Comparison of ENCODE assay signal across 8 mouse cellular contexts in genomic region chr1:162218530-162219180, GRCm38 (mm10).
DNase-seq lines count a peak whose midpoint lies in the region; ATAC-seq and TF ChIP-seq lines count a peak whose summit lies in the region.

No protein-coding gene starts in this region.

- WGBS in liver, adult 2 months: 57% methylated on average over 8 of the region's 8 CpGs
- WGBS in heart, embryonic 14.5 days: 26% methylated on average over 8 of the region's 8 CpGs

- H3K9me3 ChIP-seq in heart, embryonic 14.5 days (ENCODE audit: control insufficient read depth, low read length): no peaks in the 10 kb centered on the region

- no peaks in the 10 kb centered on the region for H3K79me2 ChIP-seq in liver, adult 2 months (ENCODE audit: control insufficient read depth, insufficient read depth, low read length)

- peak overlapping the region; percentile 26; the same call in 1 of the 2 replicates for H3K4me3 ChIP-seq in liver, adult 2 months (ENCODE audit: insufficient read depth, low read depth, low read length)
- H3K4me3 ChIP-seq in heart, embryonic 14.5 days (ENCODE audit: control insufficient read depth in 1 of 2, insufficient read depth in 1 of 2, low read depth in 1 of 2, low read length in 2 of 2): peak overlapping the region; percentile 35; a peak in 3 of 4 replicates

- TF ChIP-seq CTCF in liver, adult 2 months (IDR thresholded peaks at IDR 0.05; ENCODE audit: low read depth, low read length): no peak

- DNase-seq in liver, adult 2 months (ENCODE audit: extremely low read depth, low read depth, low spot score): peak; percentile 17
- DNase-seq in liver: no peak
- DNase-seq in embryo, embryonic 10.5 days (ENCODE audit: low spot score): peak; percentile 38
- DNase-seq in thymus, postnatal 25 days: no peak
- DNase-seq in adrenal gland, postnatal 36 days: no peak
- no peak for DNase-seq in T-cell, adult 2 months (ENCODE audit: low spot score)

- H3K27me3 ChIP-seq in liver, adult 2 months (ENCODE audit: control insufficient read depth, insufficient read depth, low read length): no peaks in the 10 kb centered on the region
- no peaks in the 10 kb centered on the region for H3K27me3 ChIP-seq in heart, embryonic 14.5 days (ENCODE audit: control insufficient read depth, insufficient read depth, low read length)

- H3K27ac ChIP-seq in liver, adult 2 months (replicated peaks; ENCODE audit: insufficient read depth, low read depth, low read length): no peak overlapping the region
- peak overlapping the region; percentile 83 to 92 for H3K27ac ChIP-seq in heart, embryonic 14.5 days (replicated peaks in 1 of 2; ENCODE audit: control insufficient read depth in 1 of 2, insufficient read depth in 1 of 2, low read depth in 2 of 2, low read length in 2 of 2)

- H3K9ac ChIP-seq in liver, adult 2 months (ENCODE audit: low read depth, low read length): no peak overlapping the region
- peak overlapping the region; percentile 66 for H3K9ac ChIP-seq in heart, embryonic 14.5 days (ENCODE audit: low read length)

- TF ChIP-seq POLR2A in liver, adult 2 months (IDR thresholded peaks at IDR 0.05; ENCODE audit: extremely low read depth, insufficient read depth, low read length): no peak

- no peaks in the 10 kb centered on the region; the same call in 1 of the 2 replicates for H3K4me1 ChIP-seq in liver, adult 2 months (ENCODE audit: control insufficient read depth, insufficient read depth, low read length)
- peaks cover 10 to 13% of the 10 kb centered on the region in 2 experiments; a peak in 3 of 4 replicates for H3K4me1 ChIP-seq in heart, embryonic 14.5 days (ENCODE audit: control insufficient read depth in 2 of 2, insufficient read depth in 2 of 2, low read length in 2 of 2)

- H3K4me2 ChIP-seq in heart, embryonic 14.5 days (ENCODE audit: low read length): peak overlapping the region; percentile 51

- ATAC-seq in heart, embryonic 14.5 days (ENCODE audit: insufficient number of reproducible peaks, insufficient read depth, low FRiP score, low read depth): 0 out of 2 replicates have a peak, but pooled peaks have one; percentile 18
- ATAC-seq in megakaryocyte progenitor cell, adult 5-6 weeks (replicated peaks; ENCODE audit: poor library complexity): peak; percentile 86

- H3K36me3 ChIP-seq in liver, adult 2 months (ENCODE audit: control insufficient read depth, insufficient read depth, low read length): no peaks in the 10 kb centered on the region
- H3K36me3 ChIP-seq in heart, embryonic 14.5 days (ENCODE audit: control insufficient read depth, insufficient read depth, low read length): peaks cover 6% of the 10 kb centered on the region; the same call in 1 of the 2 replicates

Comparison
In these comparisons a context has a peak if more than half of its experiments do, and no peak if none do; other contexts are left out.
1. DNase-seq: peak in liver, adult 2 months (single experiment) and embryo, embryonic 10.5 days (single experiment); none in liver (single experiment), thymus, postnatal 25 days (single experiment), adrenal gland, postnatal 36 days (0 of 2) and T-cell, adult 2 months (single experiment).